In genomic region chr9:123483598-123483997, GRCm38 (mm10) we compare ENCODE assay signal across 18 mouse cellular contexts. TPM values are rescaled to one million over a fixed set of nuclear protein-coding genes. Genes with fewer than 3 reads are reported as not detected.
A peak's percentile ranks its signal among the peaks of the same experiment; 100 is the strongest.
DNase-seq lines count a peak whose midpoint lies in the region; ATAC-seq and TF ChIP-seq lines count a peak whose summit lies in the region.
"Had no signal": no experiment of that assay in that cellular context is flagged by ENCODE, and none has a peak within 500 bp of the region (broad histone marks: within the 10 kb centered on the region; RNA-seq: fewer than 3 reads in every experiment).

No protein-coding gene starts in this region.

- H3K27ac ChIP-seq in heart, embryonic 16.5 days (ENCODE audit: low read length): 0 out of 2 replicates have a peak overlapping the region, but pooled peaks have one; percentile 7
- peak overlapping the region; percentile 79; the same call in 1 of the 2 replicates for H3K27ac ChIP-seq in liver, embryonic 12.5 days
- no peak overlapping the region for H3K27ac ChIP-seq in liver, embryonic 14.5 days
- H3K27ac ChIP-seq: hindbrain, embryonic 13.5 days; limb, embryonic 13.5 days; stomach, embryonic 15.5 days had no signal

- peak overlapping the region; percentile 85 for H3K4me3 ChIP-seq in erythroblast, embryonic 14.5 days (replicated peaks)
- no peak overlapping the region for H3K4me3 ChIP-seq in heart, embryonic 16.5 days (ENCODE audit: low read length)
- no peak overlapping the region for H3K4me3 ChIP-seq in liver, embryonic 12.5 days
- H3K4me3 ChIP-seq in liver, embryonic 14.5 days (ENCODE audit: insufficient read depth in 1 of 2, low read depth in 2 of 2, low read length in 2 of 2): no peak overlapping the region
- H3K4me3 ChIP-seq: hindbrain, embryonic 13.5 days; limb, embryonic 13.5 days; stomach, embryonic 15.5 days had no signal

- H3K4me1 ChIP-seq in erythroblast, embryonic 14.5 days (ENCODE audit: control insufficient read depth): peaks cover 88% of the 10 kb centered on the region
- H3K4me1 ChIP-seq in heart, embryonic 16.5 days (ENCODE audit: control insufficient read depth, insufficient read depth, low read length): peaks cover 83% of the 10 kb centered on the region
- H3K4me1 ChIP-seq in liver, embryonic 12.5 days: peaks cover 91% of the 10 kb centered on the region
- H3K4me1 ChIP-seq in liver, embryonic 14.5 days (replicated peaks; ENCODE audit: control insufficient read depth in 2 of 2, insufficient read depth in 2 of 2, low read length in 1 of 2): peaks cover 34 to 60% of the 10 kb centered on the region in 2 experiments

- H3K36me3 ChIP-seq in erythroblast, embryonic 14.5 days (ENCODE audit: control insufficient read depth): peaks cover 93% of the 10 kb centered on the region
- peaks cover 11% of the 10 kb centered on the region for H3K36me3 ChIP-seq in heart, embryonic 16.5 days (ENCODE audit: control insufficient read depth, insufficient read depth)
- peaks cover 82% of the 10 kb centered on the region for H3K36me3 ChIP-seq in liver, embryonic 12.5 days
- peaks cover 41% of the 10 kb centered on the region for H3K36me3 ChIP-seq in liver, embryonic 14.5 days (replicated peaks; ENCODE audit: control insufficient read depth, insufficient read depth, low read depth)
- H3K36me3 ChIP-seq: hindbrain, embryonic 13.5 days; stomach, embryonic 15.5 days had no signal

- WGBS in heart, embryonic 16.5 days: 38% methylated on average over 1 of the region's 1 CpGs
- WGBS in liver, embryonic 12.5 days (ENCODE audit: insufficient replicate concordance): 84% methylated on average over 1 of the region's 1 CpGs
- WGBS in liver, embryonic 14.5 days (ENCODE audit: insufficient replicate concordance): 93% methylated on average over 1 of the region's 1 CpGs

- ATAC-seq in erythroblast, adult 5-6 weeks (replicated peaks; ENCODE audit: low FRiP score, poor library complexity, severe bottlenecking): no peak
- no peak for ATAC-seq in heart, embryonic 16.5 days (replicated peaks; ENCODE audit: extremely low read depth, insufficient read depth, low FRiP score)
- no peak for ATAC-seq in liver, embryonic 12.5 days
- no peak for ATAC-seq in liver, embryonic 14.5 days (ENCODE audit: insufficient read depth)
- ATAC-seq: forebrain, postnatal 0 days had no signal

- H3K27me3 ChIP-seq in erythroblast, embryonic 14.5 days (ENCODE audit: control insufficient read depth): no peaks in the 10 kb centered on the region
- H3K27me3 ChIP-seq in heart, embryonic 16.5 days (ENCODE audit: control insufficient read depth, insufficient read depth, low read length): no peaks in the 10 kb centered on the region
- H3K27me3 ChIP-seq in liver, embryonic 12.5 days (replicated peaks): no peaks in the 10 kb centered on the region
- H3K27me3 ChIP-seq in liver, embryonic 14.5 days (ENCODE audit: control insufficient read depth, insufficient read depth, low read length): no peaks in the 10 kb centered on the region
- H3K27me3 ChIP-seq: hindbrain, embryonic 13.5 days; limb, embryonic 13.5 days; stomach, embryonic 15.5 days had no signal

- TF ChIP-seq EP300 in liver, embryonic 14.5 days (IDR thresholded peaks at IDR 0.05; ENCODE audit: low read depth): no peak

- peak overlapping the region; percentile 96 for H3K4me2 ChIP-seq in heart, embryonic 16.5 days (ENCODE audit: low read depth, low read length)
- H3K4me2 ChIP-seq in liver, embryonic 12.5 days: peak overlapping the region; percentile 88
- H3K4me2 ChIP-seq in liver, embryonic 14.5 days (ENCODE audit: low read depth): peak overlapping the region; percentile 78
- H3K4me2 ChIP-seq: hindbrain, embryonic 13.5 days; midbrain, embryonic 11.5 days; stomach, embryonic 15.5 days had no signal

- H3K9ac ChIP-seq in heart, embryonic 16.5 days (ENCODE audit: low read length): peak overlapping the region; percentile 20; the same call in 1 of the 2 replicates
- H3K9ac ChIP-seq in liver, embryonic 12.5 days: peak overlapping the region; percentile 14; the same call in 1 of the 2 replicates
- peak overlapping the region; percentile 20; the same call in 1 of the 2 replicates for H3K9ac ChIP-seq in liver, embryonic 14.5 days (replicated peaks)
- H3K9ac ChIP-seq: forebrain, postnatal 0 days; hindbrain, embryonic 13.5 days; limb, embryonic 13.5 days; stomach, embryonic 15.5 days had no signal

- TF ChIP-seq CTCF in liver, embryonic 14.5 days (IDR thresholded peaks at IDR 0.05; ENCODE audit: low read depth): no peak

- no peaks in the 10 kb centered on the region for H3K9me3 ChIP-seq in erythroblast, embryonic 14.5 days (ENCODE audit: control insufficient read depth, low read length)
- H3K9me3 ChIP-seq in heart, embryonic 16.5 days (replicated peaks; ENCODE audit: control insufficient read depth, low read length): no peaks in the 10 kb centered on the region
- H3K9me3 ChIP-seq in liver, embryonic 12.5 days (replicated peaks): no peaks in the 10 kb centered on the region
- no peaks in the 10 kb centered on the region for H3K9me3 ChIP-seq in liver, embryonic 14.5 days (ENCODE audit: control insufficient read depth, low read length)
- H3K9me3 ChIP-seq: hindbrain, embryonic 13.5 days; limb, embryonic 13.5 days; stomach, embryonic 15.5 days had no signal

- DNase-seq in heart, adult 8-10 months (ENCODE audit: low spot score): no peak
- DNase-seq in liver: no peak
- no peak for DNase-seq in liver, embryonic 14.5 days (ENCODE audit: low read depth in 3 of 3, low spot score in 3 of 3)
- DNase-seq in adrenal gland, adult 8-10 months: no peak
- DNase-seq: adrenal gland, postnatal 25 days; cerebellum, adult 9-10 months; forebrain, postnatal 0 days; layer of hippocampus, adult 9-11 months; lung, postnatal 10 days; thymus, postnatal 25 days had no signal

RNA-seq across cellular contexts. Expression of gene Limd1, which starts 5.1 kb away (rescaled TPM):
- polyA plus RNA-seq in erythroblast, embryonic 14.5 days (2012): 1.1 TPM in 2 replicates
- total RNA-seq in erythroblast, adult 5-6 weeks (2015; ENCODE audit: low replicate concordance): 10.7 and 19.2 TPM in 2 replicates
- total RNA-seq in erythroblast, adult 5-6 weeks (2017; ENCODE audit: low replicate concordance): 14.1 and 22.6 TPM in 2 replicates
- polyA plus RNA-seq in heart, embryonic 16.5 days (2015; fragmentation: Nextera tagmentation; extraction: Ambion mirVana): 56.6 and 62.4 TPM in 2 replicates
- total RNA-seq in heart, adult 8-10 months (2022): 10 to 100 TPM; 34.0 to 52.2 (median 36.9) TPM
- polyA plus RNA-seq in liver, embryonic 12.5 days (2016; fragmentation: Nextera tagmentation; extraction: Ambion mirVana): 30.4 and 30.9 TPM in 2 replicates
- polyA plus RNA-seq in liver, embryonic 14.5 days (2012; rRNA removed): 10.7 and 12.7 TPM in 2 replicates
- polyA plus RNA-seq in liver, embryonic 14.5 days (2014; fragmentation: Nextera tagmentation; extraction: Ambion mirVana): 23.2 and 24.2 TPM in 2 replicates
- total RNA-seq in adrenal gland, adult 8-10 months (2022): 10 to 100 TPM; 31.3 to 33.8 (median 31.9) TPM

RNA-seq across cellular contexts. Expression of gene Sacm1l, which starts 46.0 kb away (rescaled TPM):
- polyA plus RNA-seq in erythroblast, embryonic 14.5 days (2012): 0.07 and 0.08 TPM in 2 replicates
- 12.7 and 15.5 TPM in 2 replicates for total RNA-seq in erythroblast, adult 5-6 weeks (2015; ENCODE audit: low replicate concordance)
- 12.8 and 13.4 TPM in 2 replicates for total RNA-seq in erythroblast, adult 5-6 weeks (2017; ENCODE audit: low replicate concordance)
- polyA plus RNA-seq in heart, embryonic 16.5 days (2015; fragmentation: Nextera tagmentation; extraction: Ambion mirVana): 48.0 and 51.6 TPM in 2 replicates
- 10 to 100 TPM; 29.5 to 36.0 (median 32.5) TPM for total RNA-seq in heart, adult 8-10 months (2022)
- polyA plus RNA-seq in liver, embryonic 12.5 days (2016; fragmentation: Nextera tagmentation; extraction: Ambion mirVana): 36.3 and 36.7 TPM in 2 replicates
- polyA plus RNA-seq in liver, embryonic 14.5 days (2012; rRNA removed): 6.6 and 9.9 TPM in 2 replicates
- 25.8 and 28.7 TPM in 2 replicates for polyA plus RNA-seq in liver, embryonic 14.5 days (2014; fragmentation: Nextera tagmentation; extraction: Ambion mirVana)
- 100 to 1,000 TPM in 1 of 4 experiments, 10 to 100 TPM in 3; 80.8 to 101 (median 85.6) TPM for total RNA-seq in adrenal gland, adult 8-10 months (2022)
